Mouse (Mus musculus) gastrocnemius, postnatal 14 days (tissue): ENCODE measurements around the gene Fgr. TPM values are rescaled to one million over a fixed set of nuclear protein-coding genes. Genes with fewer than 3 reads are reported as not detected.

Experiments
- DNase-seq: peaks from one replicate; pipeline ENCODE4 v3.0.0; 2021; ENCODE audit warnings: mixed read lengths
- intact Hi-C: fragments of 180-260 bp; cut with DNase I; formaldehyde crosslinking; loops from one replicate; pipeline ENCODE4 v1.15.1; 2025; ENCODE audit warnings: low total_unique reads
- total RNA-seq, 2 experiments: library from RNA; stranded (reverse); gene quantifications; 2 replicates each; pipeline ENCODE4 v1.2.3; 2021

Fgr gene
- total RNA-seq, 2 experiments from 2014 or later: 0.10 to 0.16 TPM

GRCm38 (mm10) chr4:133027721-133028120 is 53.8 kb downstream of the Fgr start:
- intact Hi-C loops: no loop called here

GRCm38 (mm10) chr4:133028193-133028592 is 54.3 kb downstream of the Fgr start:
- intact Hi-C loops: no loop called here
- no peak for DNase-seq

More at GRCm38 (mm10) chr4:133027721-133028120, 53.8 kb downstream of the Fgr start:
- DNase-seq: no peak

- intact Hi-C loops: no loop called here
- no peak for DNase-seq
Observed at GRCm38 (mm10) chr4:133028875-133029274, 55.0 kb downstream of the Fgr start.

GRCm38 (mm10) chr4:133032410-133033095 is 58.7 kb downstream of the Fgr start:
- intact Hi-C loops: no loop called here

GRCm38 (mm10) chr4:133034478-133034877 is 60.6 kb downstream of the Fgr start:
- no peak for DNase-seq
- intact Hi-C loops: no loop called here

More at GRCm38 (mm10) chr4:133032410-133033095, 58.7 kb downstream of the Fgr start:
- DNase-seq: no peak

GRCm38 (mm10) chr4:133035446-133035845 is 61.6 kb downstream of the Fgr start:
- no peak for DNase-seq
- intact Hi-C loops: no loop called here

- DNase-seq: no peak
- intact Hi-C loops: no loop called here
Observed at GRCm38 (mm10) chr4:133035946-133036345, 62.1 kb downstream of the Fgr start.

GRCm38 (mm10) chr4:133037293-133037692 is 63.4 kb downstream of the Fgr start:
- DNase-seq: no peak
- intact Hi-C loops: no loop called here

- intact Hi-C loops: no loop called here
- DNase-seq: no peak
Observed at GRCm38 (mm10) chr4:133037798-133038197, 63.9 kb downstream of the Fgr start.

- DNase-seq: peak; percentile 80
- intact Hi-C loops: no loop called here
Observed at GRCm38 (mm10) chr4:133038521-133039115, 64.7 kb downstream of the Fgr start.

- intact Hi-C loops: no loop called here
- DNase-seq: peak; percentile 60
Observed at GRCm38 (mm10) chr4:133039116-133039819, 65.4 kb downstream of the Fgr start.

- intact Hi-C loops: no loop called here
- no peak for DNase-seq
Observed at GRCm38 (mm10) chr4:133039832-133040231, 65.9 kb downstream of the Fgr start.

- intact Hi-C loops: no loop called here
- DNase-seq: no peak
Observed at GRCm38 (mm10) chr4:133040241-133040904, 66.5 kb downstream of the Fgr start.

- DNase-seq: no peak
- intact Hi-C loops: no loop called here
Observed at GRCm38 (mm10) chr4:133042244-133042643, 68.3 kb downstream of the Fgr start.

GRCm38 (mm10) chr4:133042651-133043635 is 69.0 kb downstream of the Fgr start:
- DNase-seq: peak; percentile 58
- intact Hi-C loops: no loop called here

- intact Hi-C loops: no loop called here
- peak; percentile 83 for DNase-seq
Observed at GRCm38 (mm10) chr4:133043798-133044646, 70.1 kb downstream of the Fgr start.

GRCm38 (mm10) chr4:133044647-133045094 is 70.8 kb downstream of the Fgr start:
- intact Hi-C loops: no loop called here

More at GRCm38 (mm10) chr4:133044647-133045094, 70.8 kb downstream of the Fgr start:
- no peak for DNase-seq
